Mouse (Mus musculus): ENCODE data around the gene Gm11127. TPM values are rescaled to one million over a fixed set of nuclear protein-coding genes. Genes with fewer than 3 reads are reported as not detected.
"Not testable (repeated sequence)": the region's sequence is repeated elsewhere in the genome, so short reads cannot be mapped to it uniquely, and the experiment has no call there.

The Gm11127 gene
- total RNA-seq, 2 experiments from 2014 or later = 1.1 to 1.5 TPM

DNA sequence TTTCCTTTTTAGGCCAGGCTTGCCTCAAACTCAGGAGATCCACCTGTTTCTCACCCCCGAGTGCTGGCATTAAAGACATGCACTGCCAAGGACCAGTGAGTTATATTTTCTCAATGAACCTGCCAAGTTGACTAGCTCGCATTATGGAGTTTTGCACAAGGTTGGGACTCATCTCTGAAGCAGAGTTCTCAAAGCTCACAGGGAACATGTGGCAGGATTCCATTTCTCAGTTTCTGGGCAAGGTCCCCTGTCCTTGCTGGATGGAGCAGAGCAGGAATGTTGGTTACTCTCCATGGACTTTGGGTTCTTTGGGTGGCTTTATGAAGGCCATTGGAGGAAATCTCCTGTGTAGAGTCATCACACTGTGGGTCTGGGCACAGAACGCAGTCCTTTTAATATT, 14.9 kb downstream of the Gm11127 start:
- no peak for DNase-seq (ENCODE audit: extremely low spot score in 1 of 2, low spot score in 2 of 2)
- intact Hi-C loops (cut with DNase I) = no loop called here
- TF ChIP-seq CTCF (IDR thresholded peaks at IDR 0.05) = no peak
- H3K4me3 ChIP-seq = peak overlapping the region; percentile 55; the same call in 1 of the 2 replicates
- no peak overlapping the region for H3K27ac ChIP-seq

DNA sequence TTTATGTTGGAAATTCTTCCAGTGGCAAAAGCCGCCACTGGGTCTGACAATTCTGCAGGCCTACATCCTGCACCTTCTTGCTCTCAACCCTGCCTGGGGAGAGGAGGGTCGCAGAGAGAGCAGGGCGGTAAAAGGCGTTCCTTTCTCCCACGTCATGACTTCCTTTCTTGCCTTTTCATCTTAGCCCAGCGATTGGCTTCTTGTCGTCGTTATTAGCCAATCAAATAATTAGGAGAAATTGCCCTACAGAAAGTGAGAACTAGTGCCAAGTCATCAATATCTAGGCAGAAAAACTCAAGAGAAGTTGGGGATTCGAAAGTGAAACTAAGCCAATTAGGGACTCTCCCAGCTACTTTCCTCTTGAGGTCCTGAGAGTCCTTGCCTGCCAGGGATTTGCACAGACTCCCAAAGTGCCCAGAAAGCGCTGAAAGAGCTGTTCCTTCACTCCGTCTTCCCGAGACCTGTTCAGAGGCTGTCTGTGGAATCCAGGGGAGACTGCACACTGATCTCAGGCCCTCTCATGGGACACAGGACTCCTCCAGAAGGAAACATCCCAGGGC, 15.5 kb downstream of the Gm11127 start, which contains the start of the genes H2-T22 and Gm6034:
H2-T22 (minus strand) TSS at position 138 of the 560 bp plus-strand sequence.
Gm6034 (plus strand) TSS at position 352 of the 560 bp plus-strand sequence.
- Histone ChIP-seq H3K4me3 (peak within 1 kb of the TSS; percentile 55), H3K27ac (peak within 1 kb of the TSS; percentile 51; the same call in 1 of the 2 replicates)
- intact Hi-C loops (cut with DNase I) = not testable (repeated sequence)
- DNase-seq (ENCODE audit: extremely low spot score in 1 of 2, low spot score in 2 of 2) = peak; percentile 39 to 62

DNA sequence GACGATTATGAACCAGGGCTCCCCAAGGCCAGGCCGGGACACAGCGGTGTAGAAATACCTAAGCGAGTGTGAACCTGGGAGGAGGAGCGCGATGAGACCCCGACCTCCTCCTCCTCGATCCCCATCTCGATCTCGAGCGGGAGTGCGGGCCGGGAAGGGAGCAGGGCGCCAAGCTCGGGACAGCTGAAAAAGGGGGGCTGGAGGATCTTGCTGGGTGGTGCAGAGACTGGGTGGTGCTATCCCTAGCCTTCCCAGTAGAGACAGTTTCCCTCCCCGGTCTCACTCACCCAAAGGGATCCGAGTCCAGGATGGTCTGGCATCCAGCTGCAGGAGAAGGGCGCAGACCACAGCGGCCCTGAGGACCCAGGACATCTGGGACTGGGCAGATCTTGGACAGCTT, 16.1 kb downstream of the Gm11127 start:
- DNase-seq (ENCODE audit: extremely low spot score in 1 of 2, low spot score in 2 of 2); H3K27ac ChIP-seq; intact Hi-C loops (cut with DNase I): not testable (repeated sequence)
- H3K4me3 ChIP-seq = peak overlapping the region; percentile 55

DNA sequence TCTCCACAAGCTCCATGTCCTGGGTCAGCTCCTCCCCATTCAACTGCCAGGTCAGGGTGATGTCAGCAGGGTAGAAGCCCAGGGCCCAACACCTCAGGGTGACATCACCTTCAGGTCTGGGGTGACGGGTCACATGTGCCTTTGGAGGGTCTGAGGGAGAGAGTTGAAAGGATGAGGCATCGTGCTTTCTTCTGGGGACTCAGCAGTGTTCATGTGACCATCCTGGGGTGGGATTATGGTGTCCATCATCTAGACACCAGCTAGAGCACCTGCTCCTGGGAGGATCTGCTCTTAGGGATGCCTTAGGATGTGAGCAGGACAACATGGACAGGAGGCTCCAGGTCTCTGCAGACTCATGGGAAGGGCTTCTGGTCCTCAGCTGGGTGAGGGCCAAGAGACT, 17.6 kb downstream of the Gm11127 start:
- DNase-seq (ENCODE audit: extremely low spot score in 1 of 2, low spot score in 2 of 2); H3K27ac ChIP-seq; intact Hi-C loops (cut with DNase I); H3K4me3 ChIP-seq: not testable (repeated sequence)

DNA sequence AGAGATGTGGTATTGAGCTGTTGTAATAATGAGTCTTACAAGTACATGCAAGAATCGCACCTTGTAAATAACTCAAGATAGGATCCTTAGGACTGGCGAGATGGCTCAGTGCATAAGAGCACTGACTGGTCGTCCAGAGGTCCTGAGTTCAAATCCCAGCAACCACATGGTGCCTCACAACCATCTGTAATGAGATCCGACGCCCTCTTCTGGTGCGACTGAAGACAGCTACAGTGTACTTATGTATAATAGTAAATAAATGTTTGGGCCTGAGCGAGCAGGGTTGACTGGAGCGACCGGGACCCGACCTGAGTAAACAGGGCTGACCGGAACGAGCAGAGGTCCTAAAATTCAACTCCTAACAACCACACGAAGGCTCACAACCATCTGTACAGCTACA, 22.0 kb downstream of the Gm11127 start:
- H3K27ac ChIP-seq; intact Hi-C loops (cut with DNase I); H3K4me3 ChIP-seq; DNase-seq (ENCODE audit: extremely low spot score in 1 of 2, low spot score in 2 of 2): not testable (repeated sequence)

DNA sequence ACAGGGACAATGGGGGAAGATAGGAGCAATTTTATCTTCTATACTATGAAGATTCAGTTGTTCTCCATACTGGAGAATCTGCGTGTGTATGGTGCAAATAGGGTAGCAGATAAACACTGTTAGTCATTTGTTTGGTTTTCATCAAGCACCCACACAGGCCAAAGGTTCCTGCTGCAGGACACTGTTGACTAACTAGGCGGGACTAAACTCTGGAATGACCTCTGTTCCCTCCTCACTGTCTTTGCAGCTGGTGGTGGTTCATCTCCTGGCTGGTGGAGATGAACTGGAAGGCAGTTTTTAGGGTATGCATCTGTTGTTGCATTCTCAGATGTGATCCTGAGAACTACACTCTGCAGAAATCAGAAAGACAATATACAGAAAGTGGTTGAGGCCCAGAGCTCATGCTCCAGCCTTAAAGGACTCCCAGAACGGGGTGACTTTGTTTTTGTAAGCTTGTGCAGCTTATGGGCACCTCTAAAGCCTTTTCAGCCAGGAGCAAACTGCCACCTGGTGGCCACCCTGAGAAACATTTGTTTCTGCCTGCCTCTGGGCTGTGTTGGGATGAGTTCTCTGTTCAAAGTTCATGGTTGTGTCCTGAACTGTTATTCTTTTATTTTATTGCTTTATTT, 23.0 kb downstream of the Gm11127 start:
- H3K27ac ChIP-seq, H3K4me3 ChIP-seq: not testable (repeated sequence)
- DNase-seq (ENCODE audit: extremely low spot score in 1 of 2, low spot score in 2 of 2) = peak in 1 of 2 experiments; percentile 54
- peak; percentile 73 for TF ChIP-seq CTCF (IDR thresholded peaks at IDR 0.05)
- intact Hi-C loops (cut with DNase I) = loop anchor here (1.0 kb wide), 1 partner anchor 38 kb away; no protein-coding TSS in a partner anchor

DNA sequence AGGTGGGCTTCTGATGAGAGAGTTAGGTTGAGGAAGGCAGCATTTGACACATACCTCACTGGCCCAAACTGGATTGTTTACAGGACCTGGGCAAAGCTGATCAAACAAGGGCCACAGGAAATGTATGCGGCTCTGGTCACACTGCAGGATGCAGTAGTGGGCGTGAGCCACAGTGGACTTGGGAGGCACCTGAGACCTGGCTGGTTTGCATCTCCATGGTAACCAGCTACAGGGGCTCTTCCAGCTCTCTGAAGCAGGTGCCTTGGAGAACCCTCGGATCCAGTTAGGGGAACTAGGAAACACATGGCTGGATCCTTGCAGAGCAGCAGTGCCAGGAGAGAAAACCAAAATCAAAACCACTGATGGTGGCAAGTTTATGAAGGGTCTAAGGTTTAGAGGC, 23.6 kb downstream of the Gm11127 start:
- DNase-seq (ENCODE audit: extremely low spot score in 1 of 2, low spot score in 2 of 2); intact Hi-C loops (cut with DNase I); H3K27ac ChIP-seq; H3K4me3 ChIP-seq: not testable (repeated sequence)

DNA sequence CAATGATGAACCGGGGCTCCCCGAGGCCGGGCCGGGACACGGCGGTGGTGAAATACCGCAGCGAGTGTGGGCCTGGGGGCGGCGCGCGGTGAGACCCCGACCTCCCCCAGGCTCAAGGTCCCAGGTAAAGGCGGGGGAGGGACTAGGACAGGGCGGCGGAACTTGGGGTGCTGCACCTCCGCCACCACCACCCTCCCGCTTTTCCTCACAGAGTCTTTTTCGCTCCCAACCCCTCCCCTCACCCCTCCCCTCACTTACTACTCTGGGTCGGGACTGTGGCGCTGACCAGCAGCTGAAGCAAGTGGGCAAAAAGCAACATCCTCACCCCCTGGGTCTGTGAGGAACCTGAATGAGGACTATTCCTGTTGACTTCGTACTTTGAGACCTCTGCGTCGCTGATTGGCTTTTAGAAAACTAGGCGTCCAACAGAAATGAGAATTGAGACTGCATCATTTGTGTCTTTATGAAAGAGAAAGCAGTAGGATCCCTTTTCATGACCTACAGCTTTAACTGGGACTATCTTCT, 25.8 kb downstream of the Gm11127 start, which contains the start of gene H2-T23:
H2-T23 (minus strand) TSS at position 505 of the 525 bp plus-strand sequence.
- Histone ChIP-seq H3K4me3 (peak within 1 kb of the TSS; percentile 66), H3K27ac (peak within 1 kb of the TSS; percentile 47; the same call in 1 of the 2 replicates)
- DNase-seq (ENCODE audit: extremely low spot score in 1 of 2, low spot score in 2 of 2); intact Hi-C loops (cut with DNase I): not testable (repeated sequence)

DNA sequence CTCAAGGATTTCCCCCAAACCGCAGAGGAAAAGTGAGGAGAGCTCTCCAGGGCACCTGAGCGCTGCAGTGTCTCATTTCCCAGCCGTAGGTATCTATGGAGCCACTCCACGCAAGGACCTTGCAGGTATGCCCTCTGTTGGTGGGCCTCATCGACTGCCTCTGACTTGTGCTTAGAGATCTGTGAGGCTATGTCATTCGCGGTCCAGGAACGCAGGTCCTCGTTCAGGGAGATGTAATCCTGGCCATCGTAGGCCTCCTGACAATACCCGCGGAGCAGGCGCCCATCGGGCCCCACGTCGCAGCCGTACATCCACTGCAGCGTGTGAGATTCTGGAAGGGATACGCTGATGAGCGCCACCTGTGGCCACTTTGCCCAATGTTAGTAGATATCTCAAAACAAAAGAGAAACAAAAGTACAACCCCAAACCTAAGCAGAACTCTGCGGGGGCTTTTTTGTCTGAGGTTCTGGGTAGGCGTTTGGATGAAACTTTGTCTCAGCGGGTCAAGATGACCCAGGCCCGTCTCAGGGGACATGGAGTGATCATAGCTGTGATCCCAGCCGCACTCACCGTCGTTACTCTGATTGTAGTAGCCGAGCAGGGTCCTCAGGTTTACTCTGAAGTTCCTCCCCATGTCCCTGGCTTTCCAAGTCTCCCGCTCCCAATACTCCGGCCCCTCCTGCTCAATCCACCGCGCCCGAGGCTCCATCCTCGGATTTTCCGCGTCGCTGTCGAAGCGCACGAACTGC, 26.4 kb downstream of the Gm11127 start:
- peak in 1 of 2 experiments; percentile 34 for DNase-seq (ENCODE audit: extremely low spot score in 1 of 2, low spot score in 2 of 2)
- peak overlapping the region; percentile 66 for H3K4me3 ChIP-seq
- peak; percentile 58 for TF ChIP-seq CTCF (IDR thresholded peaks at IDR 0.05)
- intact Hi-C loops (cut with DNase I) = not testable (repeated sequence)
- peak overlapping the region; percentile 47; the same call in 1 of the 2 replicates for H3K27ac ChIP-seq

DNA sequence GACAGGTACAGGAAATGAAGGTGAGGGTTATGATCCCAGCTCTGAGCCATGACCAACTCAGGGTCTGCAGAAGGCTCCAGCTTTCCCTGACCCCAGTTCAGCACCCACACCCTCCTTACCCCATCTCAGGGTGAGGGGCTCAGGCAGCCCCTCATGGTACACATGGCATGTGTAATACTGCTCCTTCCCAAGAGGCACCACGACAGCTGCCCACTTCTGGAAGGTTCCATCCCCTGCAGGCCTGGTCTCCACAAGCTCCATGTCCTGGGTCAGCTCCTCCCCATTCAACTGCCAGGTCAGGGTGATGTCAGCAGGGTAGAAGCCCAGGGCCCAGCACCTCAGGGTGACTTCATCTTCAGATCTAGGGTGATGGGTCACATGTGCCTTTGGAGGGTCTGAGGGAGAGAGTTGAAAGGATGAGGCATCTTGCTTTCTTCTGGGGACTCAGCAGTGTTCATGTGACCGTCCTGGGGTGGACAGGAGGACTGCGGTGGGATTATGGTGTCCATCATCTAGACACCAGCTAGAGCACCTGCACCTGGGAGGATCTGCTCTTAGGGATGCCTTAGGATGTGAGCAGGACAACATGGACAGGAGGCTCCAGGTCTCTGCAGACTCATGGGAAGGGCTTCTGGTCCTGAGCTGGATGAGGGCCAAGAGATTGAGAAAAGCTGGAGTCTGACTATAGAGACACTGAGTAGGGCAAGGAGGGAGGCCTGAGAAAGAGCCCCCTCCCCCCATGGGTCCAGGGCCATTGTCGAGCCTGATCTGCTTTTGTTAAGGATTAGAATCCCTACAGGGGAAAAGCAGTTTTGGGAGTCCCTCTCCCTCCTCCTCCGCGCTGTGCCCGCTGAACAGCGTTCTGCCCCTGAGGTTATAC, 27.2 kb downstream of the Gm11127 start:
- H3K4me3 ChIP-seq = peak overlapping the region; percentile 66
- intact Hi-C loops (cut with DNase I); DNase-seq (ENCODE audit: extremely low spot score in 1 of 2, low spot score in 2 of 2); H3K27ac ChIP-seq: not testable (repeated sequence)

DNA sequence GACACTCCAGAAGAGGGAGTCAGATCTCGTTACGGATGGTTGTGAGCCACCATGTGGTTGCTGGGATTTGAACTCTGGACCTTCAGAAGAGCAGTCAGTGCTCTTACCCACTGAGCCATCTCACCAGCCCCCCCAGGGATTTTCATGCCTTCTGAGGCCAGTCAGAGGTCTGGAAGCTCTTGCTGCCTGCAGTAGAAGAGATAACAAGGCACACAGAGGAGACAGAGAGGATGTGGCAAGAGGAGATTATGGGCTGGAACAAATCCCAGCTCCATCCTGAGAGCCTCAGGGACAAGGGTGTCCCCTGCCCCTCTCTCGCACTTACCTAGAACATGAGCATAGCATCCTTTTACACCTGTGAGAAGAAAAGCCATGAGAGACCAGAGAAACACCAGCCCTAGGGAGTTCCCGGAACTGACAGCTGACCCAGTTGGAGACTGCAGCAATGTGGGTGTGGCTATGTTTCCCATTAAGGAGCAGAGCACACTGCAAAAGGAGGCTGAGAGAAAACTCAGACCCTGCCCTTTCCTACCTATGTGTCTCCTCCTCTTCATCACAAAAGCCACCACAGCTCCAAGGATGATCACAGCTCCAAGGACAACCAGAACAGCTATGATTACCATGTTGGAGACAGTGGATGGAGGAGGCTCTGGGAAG, 28.0 kb downstream of the Gm11127 start:
- DNase-seq (ENCODE audit: extremely low spot score in 1 of 2, low spot score in 2 of 2); H3K4me3 ChIP-seq; H3K27ac ChIP-seq; intact Hi-C loops (cut with DNase I): not testable (repeated sequence)

Data from left cerebral cortex, adult 2 months (tissue).